Mouse (Mus musculus) liver, adult 2 months (tissue): ENCODE measurements at regions not wholly inside any gene's neighbourhood (a gene's known extent, or its start where the extent isn't known, plus 50 kb on each side); places are given as distances from the start of the nearest gene placed in this dataset.

Experiments used
- DNase-seq: peaks from one replicate; pipeline ENCODE4 v3.0.0-alpha.2; 2011; ENCODE audit warnings: low read depth, low spot score; ENCODE audit errors: extremely low read depth
- H3K27ac ChIP-seq: fragments of 200-500 bp; replicated peaks from 2 replicates; pipeline ENCODE4 v1.5.1; 2012; ENCODE audit warnings: low read depth, mild to moderate bottlenecking, control low read depth, inconsistent platforms, low read length; ENCODE audit not compliant: insufficient read depth
- H3K27me3 ChIP-seq: fragments of 200-500 bp; 2 replicates; pipeline ENCODE4 v1.6.1; 2012; ENCODE audit warnings: mild to moderate bottlenecking, moderate library complexity, low read length, inconsistent platforms; ENCODE audit not compliant: control insufficient read depth, insufficient read depth
- H3K36me3 ChIP-seq: fragments of 200-500 bp; 2 replicates; pipeline ENCODE4 v1.6.1; 2012; ENCODE audit warnings: low read length, inconsistent platforms; ENCODE audit not compliant: control insufficient read depth, insufficient read depth
- H3K4me1 ChIP-seq: fragments of 200-500 bp; 2 replicates; pipeline ENCODE4 v1.6.1; 2011; ENCODE audit warnings: low read length; ENCODE audit not compliant: control insufficient read depth, insufficient read depth
- H3K4me3 ChIP-seq: fragments of 200-500 bp; 2 replicates; pipeline ENCODE4 v1.5.1; 2011; ENCODE audit warnings: low read depth, mild to moderate bottlenecking, control low read depth, low read length, moderate library complexity; ENCODE audit not compliant: insufficient read depth
- H3K79me2 ChIP-seq: fragments of 200-500 bp; 2 replicates; pipeline ENCODE4 v1.6.1; 2012; ENCODE audit warnings: inconsistent platforms, mild to moderate bottlenecking, low read length, moderate library complexity; ENCODE audit not compliant: control insufficient read depth, insufficient read depth
- H3K9ac ChIP-seq: fragments of 200-500 bp; 2 replicates; pipeline ENCODE4 v1.6.1; 2012; ENCODE audit warnings: low read depth, mild to moderate bottlenecking, control low read depth, inconsistent platforms, low read length
- CTCF ChIP-seq: fragments of 200-500 bp; IDR thresholded peaks from 2 replicates; pipeline ENCODE4 v1.5.1; 2011; ENCODE audit warnings: low read depth, low read length, control low read depth
- POLR2A ChIP-seq: fragments of 200-500 bp; IDR thresholded peaks from 2 replicates; pipeline ENCODE4 v1.6.1; 2011; ENCODE audit warnings: low read length, control low read depth; ENCODE audit not compliant: insufficient read depth; ENCODE audit errors: extremely low read depth
- WGBS: fragments of 180-500 bp; shearing (Covaris S2); methylation state at CpG from one replicate; pipeline ENCODE4 v1.1.7; 2018; 5-methylcytosine and 5-hydroxymethylcytosine counted together

DNA sequence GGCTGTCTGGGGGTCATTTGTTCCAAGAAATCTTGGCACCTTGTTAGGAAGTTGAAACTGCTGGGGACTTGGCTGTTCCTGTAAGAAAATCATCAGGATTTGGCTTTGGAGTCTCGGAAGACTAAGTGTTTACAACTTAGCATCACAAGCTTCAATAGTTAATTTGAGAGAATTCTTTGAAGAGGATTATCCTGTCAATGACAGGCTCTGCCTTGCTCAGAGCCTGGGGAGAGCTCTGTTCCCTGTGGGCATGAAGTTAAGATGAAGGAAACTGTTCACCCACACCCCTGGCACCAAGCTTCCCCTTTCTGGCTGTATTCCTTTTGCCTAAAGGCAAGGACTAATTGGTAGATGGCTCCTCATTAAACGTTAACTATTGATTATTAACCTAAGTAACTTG, 215.5 kb upstream of the Daam1 start:
- WGBS: 75% methylated on average over 2 of the region's 2 CpGs
- Histone ChIP-seq H3K36me3 (no peaks in the 10 kb centered on the region), H3K4me1 (no peaks in the 10 kb centered on the region), H3K4me3 (no peak overlapping the region), H3K9ac (no peak overlapping the region), H3K27me3 (peaks cover 3% of the 10 kb centered on the region; the same call in 1 of the 2 replicates), H3K79me2 (no peaks in the 10 kb centered on the region), H3K27ac (no peak overlapping the region)
- no peak for DNase-seq
- TF ChIP-seq CTCF (no peak), POLR2A (no peak)

DNA sequence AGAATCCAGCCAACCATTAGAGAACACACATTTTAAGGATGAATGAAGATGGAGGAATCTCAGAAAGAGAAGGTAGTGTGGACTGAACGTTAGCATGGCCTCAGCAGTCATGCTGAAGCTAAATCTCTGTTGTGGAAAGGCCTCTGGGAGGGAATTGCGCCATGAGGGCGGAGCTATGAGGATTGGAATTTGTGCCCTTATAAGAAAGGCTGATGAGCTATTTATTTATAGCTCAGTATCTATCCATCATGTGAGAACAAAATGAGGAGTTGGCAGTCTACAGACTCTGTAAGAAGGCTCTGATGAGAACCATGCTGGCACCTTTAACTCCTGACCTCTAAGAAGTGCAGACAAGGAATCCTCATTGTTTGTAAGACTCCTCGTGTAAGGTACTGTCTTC, 214.8 kb upstream of the Daam1 start:
- Histone ChIP-seq H3K79me2 (no peaks in the 10 kb centered on the region), H3K27me3 (peaks cover 3% of the 10 kb centered on the region; the same call in 1 of the 2 replicates), H3K27ac (no peak overlapping the region), H3K36me3 (no peaks in the 10 kb centered on the region), H3K4me3 (no peak overlapping the region), H3K4me1 (no peaks in the 10 kb centered on the region), H3K9ac (no peak overlapping the region)
- TF ChIP-seq CTCF (no peak), POLR2A (no peak)
- 70% methylated on average over 4 of the region's 4 CpGs for WGBS
- DNase-seq: peak; percentile 4

DNA sequence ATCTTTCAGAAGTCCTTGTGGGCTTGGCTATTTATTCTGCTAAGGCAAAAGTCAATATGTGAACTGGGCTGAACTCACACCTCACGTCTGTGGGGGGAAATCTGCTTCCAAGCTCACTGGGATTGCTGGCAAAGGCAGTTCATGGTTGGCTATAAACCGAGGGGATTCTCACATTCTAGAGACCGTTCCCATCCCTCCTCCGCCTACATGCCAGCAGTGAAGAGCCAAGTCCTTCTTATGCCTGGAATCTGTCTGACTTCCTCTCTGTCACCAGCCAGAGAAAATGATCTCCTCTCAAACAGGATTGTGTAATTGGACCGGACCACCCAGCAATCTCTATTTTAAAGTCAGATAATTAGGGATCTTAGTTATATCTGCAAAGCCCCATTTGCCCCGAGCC, 212.4 kb upstream of the Daam1 start:
- no peak for TF ChIP-seq CTCF
- TF ChIP-seq POLR2A: no peak
- Histone ChIP-seq H3K27me3 (no peaks in the 10 kb centered on the region), H3K4me3 (no peak overlapping the region), H3K9ac (no peak overlapping the region), H3K27ac (no peak overlapping the region), H3K79me2 (no peaks in the 10 kb centered on the region), H3K36me3 (no peaks in the 10 kb centered on the region), H3K4me1 (no peaks in the 10 kb centered on the region)
- no peak for DNase-seq
- WGBS: 60% methylated on average over 6 of the region's 6 CpGs

DNA sequence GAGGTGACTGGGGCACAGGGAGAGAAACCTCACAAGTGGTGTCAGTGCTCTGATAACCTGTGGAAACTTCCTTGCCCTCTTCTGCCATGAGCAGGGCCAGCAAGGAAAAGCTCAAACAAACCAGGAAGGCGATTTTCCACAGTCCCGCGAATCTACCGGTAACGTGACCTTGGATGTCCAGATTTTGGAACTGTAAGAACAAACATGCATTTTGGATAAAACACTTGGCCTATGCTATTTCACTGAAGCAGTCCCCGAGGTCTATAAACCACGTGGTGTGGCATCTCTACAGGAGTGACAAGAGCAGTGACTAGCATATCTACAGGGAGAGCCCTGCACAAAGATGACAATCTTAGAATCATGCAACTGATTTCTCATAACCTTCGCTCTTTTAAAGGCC, 211.9 kb upstream of the Daam1 start:
- no peak overlapping the region for H3K9ac ChIP-seq
- TF ChIP-seq CTCF (no peak), POLR2A (no peak)
- WGBS: 66% methylated on average over 8 of the region's 8 CpGs
- H3K4me1 ChIP-seq: no peaks in the 10 kb centered on the region
- no peak overlapping the region for H3K4me3 ChIP-seq
- H3K27me3 ChIP-seq: no peaks in the 10 kb centered on the region
- no peaks in the 10 kb centered on the region for H3K79me2 ChIP-seq
- no peak overlapping the region for H3K27ac ChIP-seq
- H3K36me3 ChIP-seq: no peaks in the 10 kb centered on the region
- no peak for DNase-seq

DNA sequence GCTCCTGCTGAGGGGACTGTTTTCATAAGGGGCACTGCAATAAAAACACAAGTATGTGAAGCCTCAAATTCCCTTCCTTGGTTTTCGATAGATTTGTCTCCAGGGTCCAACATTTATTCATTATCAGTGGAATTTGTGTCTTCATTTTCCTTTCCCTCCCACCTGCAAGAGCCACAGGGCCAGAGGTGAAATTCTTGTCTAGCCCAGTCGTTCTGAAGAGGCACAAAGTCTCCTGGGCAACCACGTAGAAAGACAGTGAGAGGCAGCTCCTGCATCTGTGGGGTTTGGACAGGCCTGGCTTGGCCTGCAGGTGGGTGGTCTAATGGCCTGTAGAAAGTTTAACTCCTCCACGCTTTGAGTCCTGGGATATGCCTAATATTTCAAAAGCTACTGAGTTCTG, 211.3 kb upstream of the Daam1 start:
- H3K79me2 ChIP-seq: no peaks in the 10 kb centered on the region
- 72% methylated on average over 4 of the region's 4 CpGs for WGBS
- no peak overlapping the region for H3K9ac ChIP-seq
- no peak overlapping the region for H3K4me3 ChIP-seq
- no peaks in the 10 kb centered on the region for H3K4me1 ChIP-seq
- DNase-seq: no peak
- no peaks in the 10 kb centered on the region for H3K27me3 ChIP-seq
- H3K27ac ChIP-seq: no peak overlapping the region
- no peak for TF ChIP-seq CTCF
- no peak for TF ChIP-seq POLR2A
- no peaks in the 10 kb centered on the region for H3K36me3 ChIP-seq

DNA sequence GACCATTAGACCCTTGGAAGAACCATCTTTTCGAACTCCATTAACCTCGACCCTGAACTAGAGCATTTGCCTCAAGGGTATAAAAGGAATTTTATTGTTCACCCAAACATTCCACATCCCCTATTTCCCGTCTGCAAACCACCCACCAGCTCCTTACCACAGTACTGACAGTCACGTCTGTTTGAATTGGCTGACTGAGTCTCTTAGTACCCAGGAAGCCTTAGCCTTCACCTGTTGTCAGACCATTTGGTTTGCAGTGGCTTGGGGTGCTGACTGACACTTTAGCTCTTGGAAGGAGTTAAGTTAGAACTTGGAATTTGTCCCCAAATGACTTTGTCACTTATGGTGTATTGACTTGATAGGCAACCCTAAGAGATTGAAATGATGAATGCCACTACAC, 209.3 kb upstream of the Daam1 start:
- no peaks in the 10 kb centered on the region for H3K4me1 ChIP-seq
- no peaks in the 10 kb centered on the region for H3K36me3 ChIP-seq
- 75% methylated on average over 4 of the region's 4 CpGs for WGBS
- no peak for DNase-seq
- no peaks in the 10 kb centered on the region for H3K79me2 ChIP-seq
- no peak overlapping the region for H3K9ac ChIP-seq
- H3K27me3 ChIP-seq: no peaks in the 10 kb centered on the region
- no peak overlapping the region for H3K27ac ChIP-seq
- no peak for TF ChIP-seq POLR2A
- no peak for TF ChIP-seq CTCF
- no peak overlapping the region for H3K4me3 ChIP-seq
